Mouse (Mus musculus) intestine, embryonic 15.5 days (tissue): ENCODE measurements around the gene Rpl13. TPM values are rescaled to one million over a fixed set of nuclear protein-coding genes. Genes with fewer than 3 reads are reported as not detected.

Experiments used
- ATAC-seq: fragments of 200-750 bp; cut with Nextera tagmentation; 2 replicates; pipeline ENCODE4 v1.8.0; 2017; ENCODE audit warnings: moderate TSS enrichment, moderate library complexity
- H3K27ac ChIP-seq: fragments of 300-500 bp; sonication (generic); 2 replicates; pipeline ENCODE4 v1.5.1; 2015; ENCODE audit warnings: mild to moderate bottlenecking, inconsistent platforms
- H3K27me3 ChIP-seq: fragments of 300-500 bp; sonication (generic); replicated peaks from 2 replicates; pipeline ENCODE4 v1.6.1; 2015; ENCODE audit warnings: inconsistent platforms
- H3K36me3 ChIP-seq: fragments of 300-500 bp; sonication (generic); 2 replicates; pipeline ENCODE4 v1.6.1; 2015; ENCODE audit warnings: inconsistent platforms
- H3K4me1 ChIP-seq: fragments of 300-500 bp; sonication (generic); replicated peaks from 2 replicates; pipeline ENCODE4 v1.6.1; 2015; ENCODE audit warnings: inconsistent platforms
- H3K4me2 ChIP-seq: fragments of 300-500 bp; sonication (generic); replicated peaks from 2 replicates; pipeline ENCODE4 v1.6.1; 2015; ENCODE audit warnings: mild to moderate bottlenecking, inconsistent platforms
- H3K4me3 ChIP-seq: fragments of 300-500 bp; sonication (generic); replicated peaks from 2 replicates; pipeline ENCODE4 v1.5.1; 2015; ENCODE audit warnings: inconsistent platforms
- H3K9ac ChIP-seq: fragments of 300-500 bp; sonication (generic); 2 replicates; pipeline ENCODE4 v1.6.1; 2015; ENCODE audit warnings: inconsistent platforms
- H3K9me3 ChIP-seq: fragments of 300-500 bp; sonication (generic); 2 replicates; pipeline ENCODE4 v1.6.1; 2016; ENCODE audit warnings: inconsistent platforms
- WGBS: fragments of 180-500 bp; shearing (Covaris S2); methylation state at CpG from one replicate; pipeline ENCODE4 v1.1.7; 2015; 5-methylcytosine and 5-hydroxymethylcytosine counted together
- polyA plus RNA-seq: library from polyadenylated mRNA; unstranded; fragments of >200 nt; fragmentation: Nextera tagmentation; extraction: Ambion mirVana; gene quantifications from 2 replicates; pipeline ENCODE4 v1.2.1, GENCODE M21; 2015

Gene Rpl13
- polyA plus RNA-seq, 1 experiment from 2014 or later, result 1,578 TPM

DNA sequence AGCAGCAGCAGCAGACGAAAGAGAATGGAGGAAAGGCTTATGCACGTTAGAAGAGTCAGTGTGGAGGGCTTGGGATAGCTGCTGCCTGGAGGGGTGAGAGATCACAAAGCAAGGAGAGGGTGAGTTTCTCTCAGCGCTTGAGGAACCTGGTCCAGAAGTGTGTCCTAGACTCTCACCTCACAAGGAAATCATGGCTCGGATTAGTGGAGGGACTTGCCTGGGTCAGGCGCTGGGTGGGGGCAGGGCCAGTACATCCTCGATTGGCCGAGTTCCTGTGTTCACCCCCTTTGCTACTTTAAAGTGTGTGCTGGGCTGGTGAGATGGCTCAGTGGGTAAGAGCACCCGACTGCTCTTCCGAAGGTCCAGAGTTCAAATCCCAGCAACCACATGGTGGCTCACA lies 33.7 kb downstream of the Rpl13 start:
- no peaks in the 10 kb centered on the region for H3K27me3 ChIP-seq
- no peaks in the 10 kb centered on the region for H3K36me3 ChIP-seq
- H3K9ac ChIP-seq, result no peak overlapping the region
- ATAC-seq, result no peak
- peaks cover 9% of the 10 kb centered on the region; the same call in 1 of the 2 replicates for H3K4me1 ChIP-seq
- no peak overlapping the region for H3K4me2 ChIP-seq
- H3K4me3 ChIP-seq, result no peak overlapping the region
- no peaks in the 10 kb centered on the region for H3K9me3 ChIP-seq
- 52% methylated on average over 9 of the region's 9 CpGs for WGBS
- peak overlapping the region; percentile 32; the same call in 1 of the 2 replicates for H3K27ac ChIP-seq

DNA sequence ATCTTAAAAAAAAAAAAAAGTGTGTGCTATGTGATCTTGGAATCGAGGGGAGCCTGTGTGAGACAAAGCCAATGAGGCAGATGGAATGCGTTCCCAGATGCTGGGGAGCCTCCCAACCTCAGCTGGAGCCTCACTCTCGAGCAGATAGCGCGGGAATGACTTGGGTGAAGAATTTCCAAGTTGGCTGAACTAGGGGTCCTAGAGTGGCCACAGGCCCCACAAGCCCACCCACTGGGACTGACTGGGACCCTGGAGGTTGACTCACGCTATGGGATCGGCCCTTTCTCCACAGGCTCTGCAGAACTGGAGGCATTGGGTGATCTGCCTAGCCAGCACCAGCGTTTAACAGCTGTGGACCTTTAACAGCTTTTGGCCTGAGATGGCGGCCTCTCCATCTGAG lies 34.1 kb downstream of the Rpl13 start:
- 70% methylated on average over 9 of the region's 9 CpGs for WGBS
- peaks cover 9% of the 10 kb centered on the region; the same call in 1 of the 2 replicates for H3K4me1 ChIP-seq
- no peak overlapping the region for H3K27ac ChIP-seq

GRCm38 (mm10) chr8:123137645-123138077 lies 35.5 kb downstream of the Rpl13 start:
- peak; percentile 89 for ATAC-seq
- H3K27me3 ChIP-seq, result no peaks in the 10 kb centered on the region
- H3K4me1 ChIP-seq, result peaks cover 9% of the 10 kb centered on the region; the same call in 1 of the 2 replicates
- H3K9me3 ChIP-seq, result no peaks in the 10 kb centered on the region
- WGBS, result 11% methylated on average over 2 of the region's 2 CpGs
- H3K9ac ChIP-seq, result no peak overlapping the region
- H3K36me3 ChIP-seq, result no peaks in the 10 kb centered on the region
- H3K4me3 ChIP-seq, result no peak overlapping the region
- peak overlapping the region; percentile 74 for H3K27ac ChIP-seq
- no peak overlapping the region for H3K4me2 ChIP-seq

More for the DNA sequence above, 34.1 kb downstream of the Rpl13 start:
- no peak for ATAC-seq
- H3K27me3 ChIP-seq, result no peaks in the 10 kb centered on the region
- no peak overlapping the region for H3K4me3 ChIP-seq
- no peaks in the 10 kb centered on the region for H3K36me3 ChIP-seq
- no peak overlapping the region for H3K4me2 ChIP-seq
- H3K9ac ChIP-seq, result no peak overlapping the region
- H3K9me3 ChIP-seq, result no peaks in the 10 kb centered on the region

GRCm38 (mm10) chr8:123138741-123139140 lies 36.6 kb downstream of the Rpl13 start:
- H3K9me3 ChIP-seq, result no peaks in the 10 kb centered on the region
- H3K36me3 ChIP-seq, result no peaks in the 10 kb centered on the region
- H3K4me1 ChIP-seq, result peaks cover 9% of the 10 kb centered on the region; the same call in 1 of the 2 replicates
- no peaks in the 10 kb centered on the region for H3K27me3 ChIP-seq
- no peak for ATAC-seq
- no peak overlapping the region for H3K27ac ChIP-seq
- H3K4me3 ChIP-seq, result no peak overlapping the region
- H3K4me2 ChIP-seq, result no peak overlapping the region
- 59% methylated on average over 4 of the region's 4 CpGs for WGBS
- H3K9ac ChIP-seq, result no peak overlapping the region

GRCm38 (mm10) chr8:123141741-123142462 lies 39.8 kb downstream of the Rpl13 start:
- peak overlapping the region; percentile 77 for H3K27ac ChIP-seq
- no peak overlapping the region for H3K4me2 ChIP-seq
- no peaks in the 10 kb centered on the region for H3K9me3 ChIP-seq
- H3K27me3 ChIP-seq, result no peaks in the 10 kb centered on the region
- WGBS, result 63% methylated on average over 14 of the region's 14 CpGs
- no peaks in the 10 kb centered on the region for H3K36me3 ChIP-seq
- no peak overlapping the region for H3K9ac ChIP-seq
- 0 out of 2 replicates have a peak, but pooled peaks have one; percentile 43 for ATAC-seq
- H3K4me1 ChIP-seq, result peaks cover 9% of the 10 kb centered on the region; the same call in 1 of the 2 replicates
- H3K4me3 ChIP-seq, result no peak overlapping the region

GRCm38 (mm10) chr8:123145279-123145678 lies 43.1 kb downstream of the Rpl13 start:
- Histone ChIP-seq H3K27ac (no peak overlapping the region), H3K4me3 (no peak overlapping the region), H3K9ac (no peak overlapping the region), H3K36me3 (no peaks in the 10 kb centered on the region), H3K9me3 (no peaks in the 10 kb centered on the region), H3K27me3 (no peaks in the 10 kb centered on the region), H3K4me1 (no peaks in the 10 kb centered on the region), H3K4me2 (no peak overlapping the region)
- 57% methylated on average over 6 of the region's 6 CpGs for WGBS
- ATAC-seq, result no peak

GRCm38 (mm10) chr8:123146390-123146789 lies 44.2 kb downstream of the Rpl13 start:
- 54% methylated on average over 7 of the region's 7 CpGs for WGBS
- no peak for ATAC-seq
- no peaks in the 10 kb centered on the region for H3K27me3 ChIP-seq
- H3K4me3 ChIP-seq, result no peak overlapping the region
- H3K36me3 ChIP-seq, result no peaks in the 10 kb centered on the region
- H3K4me1 ChIP-seq, result no peaks in the 10 kb centered on the region
- peak overlapping the region; percentile 61 for H3K27ac ChIP-seq
- H3K9ac ChIP-seq, result no peak overlapping the region
- H3K4me2 ChIP-seq, result no peak overlapping the region
- no peaks in the 10 kb centered on the region for H3K9me3 ChIP-seq

DNA sequence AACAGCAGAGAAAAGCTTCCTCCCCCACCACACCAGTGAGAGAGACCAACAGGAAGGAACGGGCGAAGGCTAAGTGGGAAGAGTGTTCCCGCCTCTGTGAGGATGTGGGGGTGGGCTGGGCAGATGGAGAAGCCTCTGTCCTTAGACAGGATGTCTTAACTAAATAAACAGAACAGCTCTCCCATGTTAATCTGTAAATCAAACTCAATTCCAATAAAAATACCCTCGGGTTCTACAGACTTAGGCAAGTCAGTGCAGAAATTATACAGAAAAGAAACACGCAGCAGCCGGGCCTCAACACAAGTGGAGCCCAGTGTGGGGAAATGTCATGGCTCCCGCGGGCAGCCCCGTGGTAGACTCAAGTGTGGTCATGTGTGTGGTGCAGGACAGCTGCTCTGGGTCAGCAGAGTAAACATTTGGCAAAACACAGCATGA lies 48.6 kb downstream of the Rpl13 start:
- Histone ChIP-seq H3K4me1 (peaks cover 5% of the 10 kb centered on the region; the same call in 1 of the 2 replicates), H3K9ac (no peak overlapping the region), H3K9me3 (no peaks in the 10 kb centered on the region), H3K4me3 (no peak overlapping the region), H3K27ac (peak overlapping the region; percentile 63), H3K36me3 (no peaks in the 10 kb centered on the region), H3K4me2 (no peak overlapping the region), H3K27me3 (no peaks in the 10 kb centered on the region)
- ATAC-seq, result peak; percentile 76
- WGBS, result 31% methylated on average over 9 of the region's 9 CpGs

Other genes starting within 250 kb of the Rpl13 start
- 50.9 and 53.9 TPM in 2 replicates for gene Ankrd11, start 60.1 kb upstream of the Rpl13 start, polyA plus RNA-seq
- gene Spg7, start 39.4 kb upstream of the Rpl13 start, polyA plus RNA-seq, result 51.7 and 52.5 TPM in 2 replicates
- 0.98 and 1.3 TPM in 2 replicates for gene Cpne7, start 15.0 kb downstream of the Rpl13 start, polyA plus RNA-seq
- gene Sult5a1, start 56.0 kb downstream of the Rpl13 start, polyA plus RNA-seq, result 12.1 and 12.3 TPM in 2 replicates
- 3.9 and 5.4 TPM in 2 replicates for gene Dpep1, start 83.9 kb downstream of the Rpl13 start, polyA plus RNA-seq
- gene Chmp1a, start 110.4 kb downstream of the Rpl13 start, polyA plus RNA-seq, result 142 and 148 TPM in 2 replicates
- 1.8 and 2.3 TPM in 2 replicates for gene Spata33, start 110.5 kb downstream of the Rpl13 start, polyA plus RNA-seq
- 24.2 and 25.4 TPM in 2 replicates for gene Cdk10, start 122.5 kb downstream of the Rpl13 start, polyA plus RNA-seq
- gene Spata2l, start 133.9 kb downstream of the Rpl13 start, polyA plus RNA-seq, result 5.4 and 5.5 TPM in 2 replicates
- 18.2 and 18.4 TPM in 2 replicates for gene Zfp276, start 151.8 kb downstream of the Rpl13 start, polyA plus RNA-seq
- 15.3 and 18.4 TPM in 2 replicates for gene Vps9d1, start 152.0 kb downstream of the Rpl13 start, polyA plus RNA-seq
- 19.5 and 21.8 TPM in 2 replicates for gene Fanca, start 216.2 kb downstream of the Rpl13 start, polyA plus RNA-seq
- 3.9 and 4.4 TPM in 2 replicates for gene Spire2, start 230.4 kb downstream of the Rpl13 start, polyA plus RNA-seq